Mouse (Mus musculus): Measurements from ENCODE around the gene Fam114a2.

Fam114a2 gene

DNA sequence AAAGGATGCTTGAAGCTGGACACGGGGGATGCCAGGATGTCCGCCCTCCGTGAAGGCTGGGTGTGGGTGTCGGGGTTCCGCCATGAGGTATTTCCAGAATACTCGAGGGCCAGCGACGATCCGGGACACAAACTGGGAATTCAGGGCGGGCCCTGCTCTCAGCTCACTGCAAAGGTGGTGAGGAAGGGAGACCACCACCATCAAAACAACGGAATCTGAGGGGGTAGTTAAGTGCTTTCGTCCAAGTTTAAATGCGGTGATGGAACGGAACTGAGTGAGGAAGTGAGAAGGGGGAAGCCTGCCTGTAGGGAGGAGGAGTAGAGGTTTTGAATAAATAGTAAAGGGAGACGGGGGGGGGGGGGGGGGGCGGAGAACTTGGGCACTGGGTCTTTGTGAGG is 333 bp upstream of the Fam114a2 start:
- no peak for DNase-seq

DNA sequence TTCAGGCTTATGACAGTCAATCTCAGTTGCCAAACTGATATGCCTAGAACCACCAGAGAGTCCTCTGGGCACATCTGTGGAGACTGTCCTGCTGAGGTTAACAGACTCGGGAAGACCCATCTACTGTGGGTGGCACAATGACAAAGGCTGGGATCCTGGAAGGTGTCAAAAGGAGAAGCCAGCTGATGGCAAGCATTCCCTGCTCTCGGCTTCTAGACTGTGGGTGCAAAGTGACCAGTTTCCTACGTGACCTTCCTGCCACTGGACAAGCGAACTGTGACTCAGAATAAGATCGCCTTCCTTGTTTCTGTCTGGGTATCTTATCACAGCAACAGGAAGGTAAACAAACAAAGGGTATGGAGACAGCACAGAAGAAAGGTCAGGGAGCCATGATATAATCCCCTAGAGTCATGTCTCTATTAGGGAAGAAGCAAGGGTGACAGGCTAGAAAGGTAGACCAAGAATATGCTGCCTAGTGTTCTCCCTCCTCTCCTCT is 1.4 kb downstream of the Fam114a2 start:
- no peak for DNase-seq

DNA sequence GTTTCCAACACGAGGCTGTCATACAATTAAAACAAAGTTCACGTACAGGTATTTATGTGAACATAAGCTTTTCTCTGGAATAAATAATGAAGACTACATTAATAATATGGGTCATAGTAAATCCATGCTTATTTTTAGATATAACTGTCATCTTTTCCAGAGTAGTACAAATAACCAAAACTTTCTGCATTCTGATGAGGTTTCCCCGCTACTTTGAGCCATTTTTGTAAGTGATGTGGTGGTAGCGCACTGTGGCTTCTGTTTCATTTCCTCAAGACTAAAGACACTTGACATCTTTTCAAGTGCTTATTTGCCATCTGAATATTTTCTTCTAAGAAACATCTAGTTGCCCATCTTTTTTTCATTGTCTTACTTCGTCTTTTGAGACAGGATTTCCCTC is 3.2 kb downstream of the Fam114a2 start:
- DNase-seq = no peak

- DNase-seq = no peak
These were observed 11.5 kb downstream of the Fam114a2 start for GRCm38 (mm10) chr11:57506899-57507298.

DNA sequence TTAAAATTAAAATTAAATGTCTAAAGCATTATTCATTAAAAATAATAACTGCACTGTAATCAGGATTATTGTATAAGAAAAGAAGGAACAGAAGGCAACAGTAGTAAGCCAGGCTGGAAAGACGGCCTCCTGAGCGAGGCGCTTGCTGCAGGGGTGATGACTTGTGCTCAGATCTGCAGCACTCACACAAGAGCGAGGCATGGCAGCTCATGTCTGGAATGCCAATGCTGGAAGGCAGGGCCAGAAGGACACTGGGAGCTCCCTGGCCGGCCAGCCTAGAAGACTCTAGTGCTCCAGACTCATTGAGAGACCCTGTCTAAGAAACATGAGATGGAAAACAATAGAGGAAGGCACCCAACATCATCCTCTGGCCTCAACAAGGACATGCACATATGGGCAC is 15.3 kb downstream of the Fam114a2 start:
- no peak for DNase-seq

DNA sequence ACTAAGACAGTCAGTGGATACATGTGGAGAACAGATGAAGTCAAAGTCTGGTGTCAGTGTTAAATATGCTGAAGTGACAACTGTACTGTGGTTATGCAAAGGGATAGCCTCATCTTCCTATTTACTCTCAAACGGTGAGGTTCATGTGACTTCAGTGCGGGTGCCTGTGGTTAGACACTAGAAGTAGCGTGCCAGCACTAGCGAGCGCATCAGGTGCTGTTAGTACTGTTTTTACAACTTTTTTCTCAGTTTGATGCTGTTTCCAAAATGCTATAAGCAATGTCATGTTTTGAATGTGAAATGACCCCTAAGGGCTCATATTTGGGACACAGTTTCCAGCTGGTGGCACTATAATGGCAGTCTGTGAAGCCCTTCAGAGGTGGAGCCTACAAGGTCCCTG is 20.2 kb downstream of the Fam114a2 start:
- DNase-seq = no peak

GRCm38 (mm10) chr11:57497701-57498100 is 20.7 kb downstream of the Fam114a2 start:
- no peak for DNase-seq

- DNase-seq = no peak
These were observed 21.9 kb downstream of the Fam114a2 start for GRCm38 (mm10) chr11:57496462-57497039.

- DNase-seq = no peak
These were observed 30.0 kb downstream of the Fam114a2 start for GRCm38 (mm10) chr11:57488436-57488835.

DNA sequence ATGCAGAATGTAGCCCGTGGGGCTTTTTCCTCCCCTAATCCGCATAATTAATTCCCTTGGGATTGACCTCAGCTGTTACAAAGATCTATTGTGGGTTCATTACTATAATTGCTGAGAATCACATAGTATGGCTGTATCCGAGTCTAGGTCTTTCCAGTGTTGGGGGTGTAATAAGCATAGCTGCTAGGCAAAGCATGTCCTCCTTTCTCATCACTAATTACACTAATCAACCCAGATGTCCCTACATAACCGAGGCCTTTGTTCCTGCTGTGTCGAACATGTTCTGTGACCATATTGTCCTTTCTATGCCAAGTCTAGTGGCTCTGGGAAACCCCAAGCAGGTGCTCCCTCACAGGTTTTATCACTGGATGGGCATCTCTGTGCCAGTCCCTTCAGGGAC is 40.3 kb downstream of the Fam114a2 start:
- no peak for DNase-seq

GRCm38 (mm10) chr11:57475119-57475518 is 43.3 kb downstream of the Fam114a2 start:
- DNase-seq = peak; percentile 35

GRCm38 (mm10) chr11:57474296-57474941 is 44.0 kb downstream of the Fam114a2 start:
- DNase-seq = no peak

DNA sequence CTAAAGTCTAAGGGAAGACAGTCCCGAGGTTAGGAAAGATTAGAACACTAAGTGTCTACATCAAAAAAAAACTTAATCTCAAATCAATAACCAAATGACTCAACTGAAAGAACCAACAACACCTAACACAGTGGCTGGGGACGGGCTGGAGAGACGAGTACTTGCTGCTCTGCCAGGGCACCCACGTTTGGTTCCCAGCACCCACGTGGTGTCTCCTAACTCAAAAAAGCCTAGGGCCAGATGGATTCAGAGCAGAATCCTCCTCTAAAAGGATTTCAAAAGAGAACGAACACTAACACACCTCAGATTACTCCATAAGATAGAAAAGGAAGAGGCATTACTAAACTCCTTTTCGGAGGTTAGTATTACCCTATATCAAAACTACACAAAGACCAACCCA is 47.4 kb downstream of the Fam114a2 start:
- DNase-seq = no peak

GRCm38 (mm10) chr11:57470056-57470455 is 48.4 kb downstream of the Fam114a2 start:
- DNase-seq = no peak

DNA sequence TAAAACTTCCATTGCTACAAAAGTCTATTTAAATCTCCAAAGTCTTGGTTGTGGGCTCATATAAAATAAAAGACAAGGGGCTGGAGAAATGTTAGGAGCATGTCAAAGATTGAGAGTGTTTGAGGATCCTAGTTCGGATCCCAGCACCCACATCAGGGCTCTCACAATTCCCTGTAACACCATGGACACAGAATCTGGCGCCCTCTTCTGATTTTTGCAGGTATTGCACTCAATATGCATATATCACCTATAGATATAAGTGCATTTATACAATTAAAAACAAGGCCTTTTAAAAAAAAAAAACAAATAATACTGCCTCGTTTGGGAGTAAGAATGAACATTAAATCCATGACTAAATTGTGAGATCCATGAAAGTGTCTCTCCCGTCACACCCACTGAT is 49.7 kb downstream of the Fam114a2 start:
- DNase-seq = no peak

DNA sequence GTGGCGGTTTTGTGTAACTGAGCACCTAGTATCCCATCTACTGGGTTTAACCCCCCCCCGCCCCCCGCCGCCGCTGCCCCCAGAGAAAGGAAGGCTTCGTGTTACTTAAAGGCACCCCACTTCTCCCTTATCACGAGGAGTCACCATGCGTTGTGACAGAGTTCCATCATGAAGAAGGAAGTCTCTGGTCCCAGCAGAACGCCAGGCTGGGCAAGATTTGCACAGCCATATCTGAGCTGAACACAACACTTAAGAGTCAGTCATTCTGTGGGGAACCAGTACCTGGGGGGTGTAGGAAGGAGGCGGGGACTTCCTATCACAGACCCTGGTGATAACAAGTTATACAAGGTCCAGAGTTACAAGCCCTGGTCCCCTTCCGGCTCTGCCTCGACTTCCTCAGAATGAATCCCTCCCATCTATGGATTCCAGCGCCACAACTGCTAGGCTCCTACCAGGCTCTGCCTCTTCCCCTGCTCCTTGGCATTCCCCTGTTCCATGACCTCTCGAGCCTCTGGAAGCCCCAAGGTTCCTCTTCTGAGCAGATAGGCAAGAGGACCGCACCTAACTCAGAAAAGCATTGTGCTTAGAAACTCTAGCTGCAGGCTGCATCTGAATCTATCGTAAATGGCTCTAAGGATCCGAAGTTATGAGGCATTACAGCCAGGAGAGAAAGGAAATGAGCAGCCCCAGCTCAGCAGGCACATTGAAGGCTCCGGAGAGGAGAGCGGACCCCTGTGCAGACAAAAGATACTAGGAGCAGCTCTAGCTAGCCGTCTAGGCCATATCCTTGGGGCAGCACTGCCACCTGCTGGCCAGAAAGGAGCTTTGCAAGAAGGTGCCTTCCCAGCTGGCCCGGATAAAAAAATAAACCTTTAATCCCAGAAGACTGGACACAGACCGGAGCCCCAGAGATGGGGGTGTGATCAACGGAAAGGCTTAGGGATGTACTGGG is 51.0 kb downstream of the Fam114a2 start:
- peak; percentile 61 for DNase-seq

- DNase-seq = no peak
These were observed 52.6 kb downstream of the Fam114a2 start for GRCm38 (mm10) chr11:57465844-57466243.

- peak; percentile 17 for DNase-seq
These were observed 53.4 kb downstream of the Fam114a2 start for GRCm38 (mm10) chr11:57465025-57465424.

- DNase-seq = no peak
These were observed 58.7 kb downstream of the Fam114a2 start for GRCm38 (mm10) chr11:57459759-57460158.

- DNase-seq = no peak
These were observed 64.0 kb downstream of the Fam114a2 start for GRCm38 (mm10) chr11:57454421-57454820.

- DNase-seq = no peak
These were observed 73.0 kb downstream of the Fam114a2 start for GRCm38 (mm10) chr11:57445237-57445962.

- peak; percentile 7 for DNase-seq
These were observed 84.3 kb downstream of the Fam114a2 start for GRCm38 (mm10) chr11:57434153-57434552.
